Mouse (Mus musculus) lung, postnatal 0 days (tissue): ENCODE results near the gene Il17rb. TPM values are rescaled to one million over a fixed set of nuclear protein-coding genes. Genes with fewer than 3 reads are reported as not detected.

Source experiments
- ATAC-seq: fragments of 200-750 bp; cut with Nextera tagmentation; 2 replicates; pipeline ENCODE4 v1.8.0; 2017; ENCODE audit warnings: moderate library complexity
- DNase-seq: peaks from one replicate; pipeline ENCODE4 v3.0.0-alpha.2; 2016; ENCODE audit warnings: low spot score
- H3K27ac ChIP-seq: fragments of 300-500 bp; sonication (generic); 2 replicates; pipeline ENCODE4 v1.5.1; 2014; ENCODE audit warnings: antibody characterized with exemption, mild to moderate bottlenecking, low read length, mixed read lengths
- H3K27me3 ChIP-seq: fragments of 300-500 bp; sonication (generic); replicated peaks from 2 replicates; pipeline ENCODE4 v1.6.1; 2014; ENCODE audit warnings: low read length, mixed read lengths; ENCODE audit not compliant: insufficient read depth
- H3K36me3 ChIP-seq: fragments of 300-500 bp; sonication (generic); 2 replicates; pipeline ENCODE4 v1.6.1; 2014; ENCODE audit warnings: low read length, mixed read lengths; ENCODE audit not compliant: insufficient read depth
- H3K4me1 ChIP-seq: fragments of 300-500 bp; sonication (generic); 2 replicates; pipeline ENCODE4 v1.6.1; 2014; ENCODE audit warnings: antibody characterized with exemption, low read depth, low read length, mixed read lengths; ENCODE audit not compliant: insufficient read depth
- H3K4me2 ChIP-seq: fragments of 300-500 bp; sonication (generic); replicated peaks from 2 replicates; pipeline ENCODE4 v1.6.1; 2014; ENCODE audit warnings: low read depth, mild to moderate bottlenecking, low read length, moderate library complexity, mixed read lengths
- H3K4me3 ChIP-seq: fragments of 300-500 bp; sonication (generic); 2 replicates; pipeline ENCODE4 v1.5.1; 2014; ENCODE audit warnings: low read depth, low read length
- H3K9ac ChIP-seq: fragments of 300-500 bp; sonication (generic); replicated peaks from 2 replicates; pipeline ENCODE4 v1.6.1; 2014; ENCODE audit warnings: low read depth, mild to moderate bottlenecking
- H3K9me3 ChIP-seq: fragments of 300-500 bp; sonication (generic); 2 replicates; pipeline ENCODE4 v1.6.1; 2016; ENCODE audit warnings: low read length, mixed read lengths
- CTCF ChIP-seq: IDR thresholded peaks from 2 replicates; pipeline ENCODE4 v1.5.1; 2016; ENCODE audit warnings: antibody characterized with exemption, mild to moderate bottlenecking
- EP300 ChIP-seq: IDR thresholded peaks from 2 replicates; pipeline ENCODE4 v1.6.1; 2016; ENCODE audit warnings: antibody characterized with exemption, mild to moderate bottlenecking, control low read depth
- WGBS: fragments of 180-500 bp; shearing (Covaris S2); extraction: QIAGEN DNeasy Blood & Tissue Kit; methylation state at CpG from one replicate; pipeline ENCODE4 v1.1.7; 2014; 5-methylcytosine and 5-hydroxymethylcytosine counted together
- polyA plus RNA-seq: library from polyadenylated mRNA; unstranded; fragments of >200 nt; fragmentation: Nextera tagmentation; extraction: Ambion mirVana; gene quantifications from 2 replicates; pipeline ENCODE4 v1.2.1, GENCODE M21; 2015

Gene Il17rb
- 0.11 and 0.31 TPM in 2 replicates for polyA plus RNA-seq

GRCm38 (mm10) chr14:30008733-30009575, at the start of gene Il17rb, which contains the start of gene Chdh:
TSS of gene Il17rb (minus strand) at chr14:30008896.
TSS of gene Chdh (plus strand) at chr14:30009023.
- Histone ChIP-seq H3K27me3 (0 out of 2 replicates have a peak, but pooled peaks cover 3% of the 10 kb centered on the region), H3K27ac (peak within 1 kb of the TSS; percentile 21; the same call in 1 of the 2 replicates), H3K9me3 (no peaks in the 10 kb centered on the region), H3K4me2 (peak within 1 kb of the TSS; percentile 81), H3K36me3 (no peaks in the 10 kb centered on the region), H3K4me1 (peaks cover 4% of the 10 kb centered on the region; the same call in 1 of the 2 replicates), H3K4me3 (peak within 1 kb of the TSS; percentile 35), H3K9ac (no peak within 1 kb of the TSS)
- peak; percentile 92 for ATAC-seq
- 10% methylated on average over 48 of the region's 54 CpGs for WGBS
- peak; percentile 77 for DNase-seq
- no peak for TF ChIP-seq EP300
- no peak for TF ChIP-seq CTCF

- no peaks in the 10 kb centered on the region for H3K9me3 ChIP-seq
- H3K27ac ChIP-seq: no peak overlapping the region
- H3K27me3 ChIP-seq: no peaks in the 10 kb centered on the region
- ATAC-seq (peak; percentile 80), DNase-seq (peak; percentile 29)
- H3K4me1 ChIP-seq: no peaks in the 10 kb centered on the region
- 50% methylated on average over 13 of the region's 13 CpGs for WGBS
- no peak for TF ChIP-seq CTCF
- no peak for TF ChIP-seq EP300
- H3K4me2 ChIP-seq: no peak overlapping the region
- H3K9ac ChIP-seq: no peak overlapping the region
- H3K4me3 ChIP-seq: no peak overlapping the region
- no peaks in the 10 kb centered on the region for H3K36me3 ChIP-seq
Measured at GRCm38 (mm10) chr14:30056031-30056766, 47.5 kb upstream of the Il17rb start.

- 51% methylated on average over 7 of the region's 7 CpGs for WGBS
- no peak overlapping the region for H3K27ac ChIP-seq
- DNase-seq: no peak
Measured at GRCm38 (mm10) chr14:30054922-30055321, 46.2 kb upstream of the Il17rb start.

GRCm38 (mm10) chr14:30050280-30050679, 41.6 kb upstream of the Il17rb start:
- Histone ChIP-seq H3K27me3 (no peaks in the 10 kb centered on the region), H3K36me3 (no peaks in the 10 kb centered on the region), H3K4me1 (no peaks in the 10 kb centered on the region), H3K9me3 (no peaks in the 10 kb centered on the region), H3K9ac (no peak overlapping the region), H3K4me2 (no peak overlapping the region), H3K4me3 (no peak overlapping the region), H3K27ac (no peak overlapping the region)
- no peak for ATAC-seq
- TF ChIP-seq CTCF (no peak), EP300 (no peak)
- no peak for DNase-seq
- 88% methylated on average over 8 of the region's 8 CpGs for WGBS

More at GRCm38 (mm10) chr14:30054922-30055321, 46.2 kb upstream of the Il17rb start:
- no peaks in the 10 kb centered on the region for H3K4me1 ChIP-seq
- no peak overlapping the region for H3K4me2 ChIP-seq
- no peaks in the 10 kb centered on the region for H3K9me3 ChIP-seq
- ATAC-seq: no peak
- H3K4me3 ChIP-seq: no peak overlapping the region
- H3K36me3 ChIP-seq: no peaks in the 10 kb centered on the region
- no peaks in the 10 kb centered on the region for H3K27me3 ChIP-seq
- H3K9ac ChIP-seq: no peak overlapping the region
- TF ChIP-seq CTCF (no peak), EP300 (no peak)

- 69% methylated on average over 3 of the region's 3 CpGs for WGBS
- DNase-seq: no peak
- no peak overlapping the region for H3K9ac ChIP-seq
- H3K4me1 ChIP-seq: no peaks in the 10 kb centered on the region
- no peak overlapping the region for H3K4me3 ChIP-seq
- no peaks in the 10 kb centered on the region for H3K36me3 ChIP-seq
- no peaks in the 10 kb centered on the region for H3K27me3 ChIP-seq
- H3K9me3 ChIP-seq: no peaks in the 10 kb centered on the region
- H3K4me2 ChIP-seq: no peak overlapping the region
- H3K27ac ChIP-seq: no peak overlapping the region
- peak; percentile 37 for TF ChIP-seq CTCF
- TF ChIP-seq EP300: no peak
- ATAC-seq: no peak
Measured at GRCm38 (mm10) chr14:30048049-30048448, 39.4 kb upstream of the Il17rb start.

- TF ChIP-seq CTCF (no peak), EP300 (no peak)
- H3K27me3 ChIP-seq: no peaks in the 10 kb centered on the region
- H3K36me3 ChIP-seq: no peaks in the 10 kb centered on the region
- H3K4me1 ChIP-seq: no peaks in the 10 kb centered on the region
- no peaks in the 10 kb centered on the region for H3K9me3 ChIP-seq
- ATAC-seq (no peak), DNase-seq (no peak)
- 91% methylated on average over 4 of the region's 4 CpGs for WGBS
- H3K4me2 ChIP-seq: no peak overlapping the region
- H3K27ac ChIP-seq: no peak overlapping the region
- no peak overlapping the region for H3K9ac ChIP-seq
- no peak overlapping the region for H3K4me3 ChIP-seq
Measured at GRCm38 (mm10) chr14:30046976-30047375, 38.3 kb upstream of the Il17rb start.
